Mouse (Mus musculus) MEL (cell line): ENCODE measurements around the gene Derl3. TPM values are rescaled to one million over a fixed set of nuclear protein-coding genes. Genes with fewer than 3 reads are reported as not detected.

Experiments
- DNase-seq: peaks from one replicate; pipeline ENCODE4 v3.0.0; 2011; ENCODE audit warnings: low read depth, low spot score
- H3K27ac ChIP-seq: 2 replicates; pipeline ENCODE4 v1.5.1; 2012; ENCODE audit warnings: low read depth, mild to moderate bottlenecking, control low read depth, low read length, moderate library complexity; ENCODE audit not compliant: control insufficient read depth
- H3K27me3 ChIP-seq, 2 experiments: fragments of 150-350 bp in 1 of 2; sonication (generic) in 1 of 2; 2 replicates each; pipeline ENCODE4 v1.6.1; 2012; ENCODE audit warnings: low read length in 2 of 2, mild to moderate bottlenecking in 2 of 2, improper control_type of control experiment in 1 of 2, moderate library complexity in 1 of 2; ENCODE audit not compliant: insufficient read depth in 2 of 2, control insufficient read depth in 1 of 2
- H3K36me3 ChIP-seq, 2 experiments: 2 replicates each; pipeline ENCODE4 v1.6.1; 2012 to 2014; ENCODE audit warnings: low read length in 2 of 2, improper control_type of control experiment in 1 of 2, inconsistent platforms in 1 of 2, mild to moderate bottlenecking in 1 of 2; ENCODE audit not compliant: insufficient read depth in 2 of 2, control insufficient read depth in 1 of 2
- H3K4me1 ChIP-seq, 2 experiments: fragments of 150-350 bp in 1 of 2; sonication (generic) in 1 of 2; 2 replicates each; pipeline ENCODE4 v1.6.1; 2012; ENCODE audit warnings: low read length in 2 of 2, improper control_type of control experiment in 1 of 2, mild to moderate bottlenecking in 1 of 2; ENCODE audit not compliant: insufficient read depth in 2 of 2, control insufficient read depth in 1 of 2
- H3K4me3 ChIP-seq, 2 experiments: fragments of 150-350 bp in 1 of 2; sonication (generic) in 1 of 2; 2 replicates each; pipeline ENCODE4 v1.5.1; 2012; ENCODE audit warnings: low read depth in 2 of 2, low read length in 2 of 2, mild to moderate bottlenecking in 2 of 2, moderate library complexity in 2 of 2, control low read depth in 1 of 2, improper control_type of control experiment in 1 of 2; ENCODE audit not compliant: control insufficient read depth in 1 of 2, insufficient read depth in 1 of 2
- H3K79me2 ChIP-seq: 2 replicates; pipeline ENCODE4 v1.6.1; 2012; ENCODE audit warnings: mild to moderate bottlenecking, low read length, moderate library complexity; ENCODE audit not compliant: control insufficient read depth, poor library complexity, insufficient read depth
- H3K9ac ChIP-seq: 2 replicates; pipeline ENCODE4 v1.6.1; 2012; ENCODE audit warnings: low read depth, mild to moderate bottlenecking, control low read depth, low read length, moderate library complexity; ENCODE audit not compliant: control insufficient read depth, poor library complexity, severe bottlenecking
- H3K9me3 ChIP-seq: fragments of 150-350 bp; sonication (generic); replicated peaks from 2 replicates; pipeline ENCODE4 v1.6.1; 2012; ENCODE audit warnings: mild to moderate bottlenecking, low read length, improper control_type of control experiment, moderate library complexity; ENCODE audit not compliant: insufficient read depth
- BHLHE40 ChIP-seq: IDR thresholded peaks from 2 replicates; pipeline ENCODE4 v1.6.1; 2012; ENCODE audit warnings: low read depth, mild to moderate bottlenecking, inconsistent platforms, low read length, improper control_type of control experiment, borderline replicate concordance
- CHD1 ChIP-seq: IDR thresholded peaks from 2 replicates; pipeline ENCODE4 v1.6.1; 2012; ENCODE audit warnings: low read depth, mild to moderate bottlenecking, inconsistent platforms, low read length, improper control_type of control experiment
- CHD2 ChIP-seq: IDR thresholded peaks from 2 replicates; pipeline ENCODE4 v1.6.1; 2011; ENCODE audit warnings: low read length, improper control_type of control experiment
- CTCF ChIP-seq, 3 experiments: IDR thresholded peaks in 2 of 3; conservative IDR thresholded peaks in 1 of 3; 2 replicates each; pipeline ENCODE4 v1.5.1; 2011 to 2012; ENCODE audit warnings: low read length in 3 of 3, low read depth in 2 of 3, mild to moderate bottlenecking in 2 of 3, improper control_type of control experiment in 1 of 3, inconsistent platforms in 1 of 3, mixed read lengths in 1 of 3, moderate library complexity in 1 of 3; ENCODE audit not compliant: control insufficient read depth in 1 of 3, insufficient read depth in 1 of 3, poor library complexity in 1 of 3, severe bottlenecking in 1 of 3
- E2F4 ChIP-seq: IDR thresholded peaks from 2 replicates; pipeline ENCODE4 v1.6.1; 2011; ENCODE audit warnings: low read depth, low read length, improper control_type of control experiment, borderline replicate concordance
- ELF1 ChIP-seq: IDR thresholded peaks from 2 replicates; pipeline ENCODE4 v1.6.1; 2014; ENCODE audit warnings: low read depth, mild to moderate bottlenecking, inconsistent platforms, low read length, improper control_type of control experiment, moderate library complexity
- ETS1 ChIP-seq: IDR thresholded peaks from 2 replicates; pipeline ENCODE4 v1.6.1; 2012; ENCODE audit warnings: low read depth, mild to moderate bottlenecking, inconsistent platforms, low read length, improper control_type of control experiment, moderate library complexity
- GABPA ChIP-seq: IDR thresholded peaks from 2 replicates; pipeline ENCODE4 v1.6.1; 2012; ENCODE audit warnings: low read depth, mild to moderate bottlenecking, inconsistent platforms, low read length, improper control_type of control experiment, moderate library complexity
- GATA1 ChIP-seq: IDR thresholded peaks from 2 replicates; pipeline ENCODE4 v1.6.1; 2011; ENCODE audit warnings: low read depth, low read length, improper control_type of control experiment
- HCFC1 ChIP-seq: IDR thresholded peaks from 2 replicates; pipeline ENCODE4 v1.6.1; 2012; ENCODE audit warnings: low read depth, mild to moderate bottlenecking, inconsistent platforms, low read length, improper control_type of control experiment, moderate library complexity
- JUND ChIP-seq: IDR thresholded peaks from 2 replicates; pipeline ENCODE4 v1.6.1; 2011; ENCODE audit warnings: low read depth, mild to moderate bottlenecking, improper control_type of control experiment, low read length
- KAT2A ChIP-seq: conservative IDR thresholded peaks from 2 replicates; pipeline ENCODE4 v1.6.1; 2012; ENCODE audit warnings: low read depth, low read length, improper control_type of control experiment, inconsistent platforms
- MAX ChIP-seq: IDR thresholded peaks from 2 replicates; pipeline ENCODE4 v1.6.1; 2011; ENCODE audit warnings: low read length, improper control_type of control experiment
- MXI1 ChIP-seq: IDR thresholded peaks from 2 replicates; pipeline ENCODE4 v1.6.1; 2011; ENCODE audit warnings: mild to moderate bottlenecking, low read depth, low read length, improper control_type of control experiment
- MYB ChIP-seq: IDR thresholded peaks from 2 replicates; pipeline ENCODE4 v1.6.1; 2011; ENCODE audit warnings: mild to moderate bottlenecking, low read depth, low read length, improper control_type of control experiment
- MYC ChIP-seq: IDR thresholded peaks from 2 replicates; pipeline ENCODE4 v1.6.1; 2011; ENCODE audit warnings: low read depth, mild to moderate bottlenecking, low read length, improper control_type of control experiment, moderate library complexity
- NELFE ChIP-seq: IDR thresholded peaks from 2 replicates; pipeline ENCODE4 v1.6.1; 2011; ENCODE audit warnings: low read depth, low read length, improper control_type of control experiment
- NRF1 ChIP-seq: IDR thresholded peaks from 2 replicates; pipeline ENCODE4 v1.6.1; 2014; ENCODE audit warnings: low read depth, mild to moderate bottlenecking, inconsistent platforms, low read length, improper control_type of control experiment, moderate library complexity; ENCODE audit not compliant: poor library complexity, insufficient read depth, severe bottlenecking
- POLR2A ChIP-seq, 2 experiments: IDR thresholded peaks; 2 replicates each; pipeline ENCODE4 v1.6.1; 2011 to 2012; ENCODE audit warnings: low read length in 2 of 2, mild to moderate bottlenecking in 2 of 2, control low read depth in 1 of 2, improper control_type of control experiment in 1 of 2, low read depth in 1 of 2, moderate library complexity in 1 of 2; ENCODE audit not compliant: control insufficient read depth in 1 of 2, insufficient read depth in 1 of 2, poor library complexity in 1 of 2
- POLR2AphosphoS2 ChIP-seq: IDR thresholded peaks from 2 replicates; pipeline ENCODE4 v1.6.1; 2011; ENCODE audit warnings: low read length, improper control_type of control experiment
- POLR2AphosphoS5 ChIP-seq: IDR thresholded peaks from 2 replicates; pipeline ENCODE4 v1.6.1; 2012; ENCODE audit warnings: low read depth, borderline replicate concordance, mild to moderate bottlenecking, inconsistent platforms, low read length, moderate library complexity, mixed read lengths
- RAD21 ChIP-seq: IDR thresholded peaks from 2 replicates; pipeline ENCODE4 v1.6.1; 2011; ENCODE audit warnings: mild to moderate bottlenecking, low read depth, low read length, improper control_type of control experiment
- RCOR1 ChIP-seq: IDR thresholded peaks from 2 replicates; pipeline ENCODE4 v1.6.1; 2012; ENCODE audit warnings: low read depth, mild to moderate bottlenecking, inconsistent platforms, low read length, improper control_type of control experiment
- SIN3A ChIP-seq: IDR thresholded peaks from 2 replicates; pipeline ENCODE4 v1.6.1; 2012; ENCODE audit warnings: low read length, improper control_type of control experiment, inconsistent platforms
- SMC3 ChIP-seq: IDR thresholded peaks from 2 replicates; pipeline ENCODE4 v1.6.1; 2011; ENCODE audit warnings: low read depth, low read length, improper control_type of control experiment
- TAL1 ChIP-seq: IDR thresholded peaks from 2 replicates; pipeline ENCODE4 v1.6.1; 2012; ENCODE audit warnings: mild to moderate bottlenecking, inconsistent platforms, low read length, moderate library complexity, mixed read lengths
- TBP ChIP-seq: IDR thresholded peaks from 2 replicates; pipeline ENCODE4 v1.8.0; 2011; ENCODE audit warnings: low read depth, low read length, improper control_type of control experiment
- TCF12 ChIP-seq: IDR thresholded peaks from 2 replicates; pipeline ENCODE4 v1.6.1; 2014; ENCODE audit warnings: low read depth, mild to moderate bottlenecking, inconsistent platforms, low read length, improper control_type of control experiment, moderate library complexity
- UBTF ChIP-seq: IDR thresholded peaks from 2 replicates; pipeline ENCODE4 v1.6.1; 2012; ENCODE audit warnings: low read depth, mild to moderate bottlenecking, inconsistent platforms, low read length, improper control_type of control experiment, moderate library complexity, borderline replicate concordance; ENCODE audit not compliant: insufficient read depth
- USF1 ChIP-seq: IDR thresholded peaks from 2 replicates; pipeline ENCODE4 v1.6.1; 2014; ENCODE audit warnings: low read depth, mild to moderate bottlenecking, inconsistent platforms, low read length, improper control_type of control experiment, moderate library complexity
- USF2 ChIP-seq, 2 experiments: IDR thresholded peaks; 2 replicates each; pipeline ENCODE4 v1.6.1; 2011 to 2012; ENCODE audit warnings: improper control_type of control experiment in 2 of 2, low read length in 2 of 2, borderline replicate concordance in 1 of 2, inconsistent platforms in 1 of 2, low read depth in 1 of 2, mild to moderate bottlenecking in 1 of 2; ENCODE audit not compliant: insufficient read depth in 1 of 2
- ZC3H11A ChIP-seq: IDR thresholded peaks from 2 replicates; pipeline ENCODE4 v1.6.1; 2012; ENCODE audit warnings: low read depth, mild to moderate bottlenecking, inconsistent platforms, low read length, improper control_type of control experiment
- ZKSCAN1 ChIP-seq: IDR thresholded peaks from 2 replicates; pipeline ENCODE4 v1.6.1; 2012; ENCODE audit warnings: low read depth, mild to moderate bottlenecking, inconsistent platforms, low read length, improper control_type of control experiment, moderate library complexity
- ZMIZ1 ChIP-seq: IDR thresholded peaks from 2 replicates; pipeline ENCODE4 v1.6.1; 2012; ENCODE audit warnings: low read depth, mild to moderate bottlenecking, inconsistent platforms, low read length, improper control_type of control experiment, moderate library complexity
- ZNF384 ChIP-seq: IDR thresholded peaks from 2 replicates; pipeline ENCODE4 v1.6.1; 2012; ENCODE audit warnings: low read depth, mild to moderate bottlenecking, inconsistent platforms, low read length, improper control_type of control experiment
- polyA plus RNA-seq, 2 experiments: library from polyadenylated mRNA; stranded (reverse) in 1 of 2; unstranded in 1 of 2; fragments of >175 nt in 1 of 2; fragments of >200 nt in 1 of 2; gene quantifications; 2 replicates each; pipeline versions ENCODE4 v1.2.1 to v1.2.4; 2012; ENCODE audit warnings: low replicate concordance in 2 of 2, low read depth in 1 of 2; ENCODE audit not compliant: insufficient read length in 2 of 2, insufficient read depth in 1 of 2, missing spikeins in 1 of 2
- total RNA-seq: library from RNA; depleted of rRNA; stranded (reverse); fragments of 300-350 nt; gene quantifications from 2 replicates; pipeline ENCODE4 v1.2.3, GENCODE M21; 2012

Gene Derl3
- total and polyA plus RNA-seq, 3 experiments: 0.69 to 1.5 TPM; not detected in 1

DNA sequence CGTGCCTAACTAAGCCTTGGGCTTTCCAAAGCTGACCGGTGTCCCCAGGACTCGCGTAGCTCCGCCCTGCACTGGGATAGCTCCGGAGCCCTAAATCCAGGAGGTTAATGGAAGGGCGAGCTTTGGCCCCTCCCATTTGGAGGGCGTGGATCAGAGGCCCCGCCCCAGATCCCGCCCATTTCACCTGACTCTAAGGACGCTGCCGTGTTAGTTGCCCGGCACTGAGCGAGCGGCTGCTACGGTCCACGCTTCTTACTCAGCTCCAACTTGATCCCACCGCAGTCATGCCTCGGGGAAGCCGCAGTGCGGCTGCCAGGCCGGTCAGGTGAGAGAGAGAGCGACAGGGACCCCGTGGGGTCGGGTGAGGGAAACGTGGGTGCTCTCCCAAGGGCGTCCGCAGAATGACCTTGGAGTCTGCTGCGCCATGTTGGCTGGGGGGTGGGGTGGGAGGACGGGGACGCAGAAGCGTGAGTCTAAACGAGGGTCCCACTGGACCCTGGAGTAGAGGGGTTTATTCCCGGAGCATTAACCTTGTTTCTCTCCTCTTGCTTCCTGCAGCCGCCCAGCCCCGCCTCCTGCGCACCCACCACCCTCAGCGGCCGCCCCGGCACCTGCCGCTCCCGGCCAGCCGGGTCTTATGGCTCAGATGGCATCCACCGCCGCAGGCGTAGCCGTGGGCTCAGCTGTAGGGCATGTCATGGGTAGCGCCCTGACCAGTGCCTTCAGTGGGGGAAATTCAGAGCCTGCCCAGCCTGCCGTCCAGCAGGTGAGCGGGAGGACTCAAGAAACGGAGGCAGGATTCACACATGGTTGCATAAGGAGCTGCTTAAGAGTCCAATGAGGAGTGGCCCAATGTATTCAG, 42.7 kb downstream of the Derl3 start, which contains the start of gene Mmp11:
TSS of gene Mmp11 (minus strand) at position 817 of the 862 bp plus-strand sequence.
- H3K4me1 ChIP-seq: peaks cover 16 to 31% of the 10 kb centered on the region in 2 experiments
- H3K36me3 ChIP-seq: peaks cover 0 to 31% of the 10 kb centered on the region in 2 experiments; a peak in 2 of 4 replicates
- peak; percentile 92 for DNase-seq
- H3K4me3 ChIP-seq: peak within 1 kb of the TSS; percentile 98 to 99
- H3K79me2 ChIP-seq: peaks cover 9% of the 10 kb centered on the region
- no peaks in the 10 kb centered on the region; a peak in 1 of 4 replicates for H3K27me3 ChIP-seq
- peak within 1 kb of the TSS; percentile 59 for H3K27ac ChIP-seq
- H3K9me3 ChIP-seq: no peaks in the 10 kb centered on the region
- peak within 1 kb of the TSS; percentile 94 for H3K9ac ChIP-seq
- no peak for TF ChIP-seq ZKSCAN1
- peak; percentile 69 for TF ChIP-seq MAX
- TF ChIP-seq JUND: no peak
- TF ChIP-seq CTCF (IDR thresholded peaks at IDR 0.05 in 2 of 3, conservative IDR thresholded peaks at IDR 0.05 in 1 of 3; ENCODE audit: control insufficient read depth in 1 of 3, insufficient read depth in 1 of 3, low read depth in 2 of 3, low read length in 3 of 3, poor library complexity in 1 of 3, severe bottlenecking in 1 of 3): no peak
- TF ChIP-seq SMC3: no peak
- 0 out of 2 replicates have a peak, but pooled peaks have one; percentile 11 for TF ChIP-seq ELF1
- no peak for TF ChIP-seq CHD2
- no peak for TF ChIP-seq RAD21
- no peak for TF ChIP-seq E2F4
- TF ChIP-seq SIN3A: peak; percentile 90
- TF ChIP-seq GATA1: no peak
- no peak for TF ChIP-seq USF2 (IDR thresholded peaks at IDR 0.05; ENCODE audit: borderline replicate concordance in 1 of 2, insufficient read depth in 1 of 2, low read depth in 1 of 2, low read length in 2 of 2)
- no peak for TF ChIP-seq UBTF
- TF ChIP-seq HCFC1: peak; percentile 63
- TF ChIP-seq TBP: 0 out of 2 replicates have a peak, but pooled peaks have one; percentile 65
- no peak for TF ChIP-seq NRF1
- TF ChIP-seq ZC3H11A: no peak
- no peak for TF ChIP-seq USF1
- no peak for TF ChIP-seq CHD1
- no peak for TF ChIP-seq ETS1
- no peak for TF ChIP-seq TAL1
- TF ChIP-seq TCF12: peak; percentile 30; the same call in 1 of the 2 replicates
- TF ChIP-seq POLR2AphosphoS5: no peak
- peak; percentile 31; the same call in 1 of the 2 replicates for TF ChIP-seq MYC
- peak; percentile 85 for TF ChIP-seq NELFE
- no peak for TF ChIP-seq RCOR1
- TF ChIP-seq GABPA: no peak
- TF ChIP-seq ZNF384: no peak
- peak; percentile 88; the same call in 1 of the 2 replicates for TF ChIP-seq POLR2AphosphoS2
- TF ChIP-seq MXI1: peak; percentile 94
- no peak for TF ChIP-seq BHLHE40
- 0 out of 2 replicates have a peak, but pooled peaks have one; percentile 49 for TF ChIP-seq ZMIZ1
- peak; percentile 69 to 93 for TF ChIP-seq POLR2A (IDR thresholded peaks at IDR 0.05; ENCODE audit: control insufficient read depth in 1 of 2, insufficient read depth in 1 of 2, low read depth in 1 of 2, low read length in 2 of 2, poor library complexity in 1 of 2)
- TF ChIP-seq MYB: no peak
- no peak; the same call in 1 of the 2 replicates for TF ChIP-seq KAT2A
